Mouse (Mus musculus): ENCODE data around the gene Gnb5.

Gene Gnb5

DNA sequence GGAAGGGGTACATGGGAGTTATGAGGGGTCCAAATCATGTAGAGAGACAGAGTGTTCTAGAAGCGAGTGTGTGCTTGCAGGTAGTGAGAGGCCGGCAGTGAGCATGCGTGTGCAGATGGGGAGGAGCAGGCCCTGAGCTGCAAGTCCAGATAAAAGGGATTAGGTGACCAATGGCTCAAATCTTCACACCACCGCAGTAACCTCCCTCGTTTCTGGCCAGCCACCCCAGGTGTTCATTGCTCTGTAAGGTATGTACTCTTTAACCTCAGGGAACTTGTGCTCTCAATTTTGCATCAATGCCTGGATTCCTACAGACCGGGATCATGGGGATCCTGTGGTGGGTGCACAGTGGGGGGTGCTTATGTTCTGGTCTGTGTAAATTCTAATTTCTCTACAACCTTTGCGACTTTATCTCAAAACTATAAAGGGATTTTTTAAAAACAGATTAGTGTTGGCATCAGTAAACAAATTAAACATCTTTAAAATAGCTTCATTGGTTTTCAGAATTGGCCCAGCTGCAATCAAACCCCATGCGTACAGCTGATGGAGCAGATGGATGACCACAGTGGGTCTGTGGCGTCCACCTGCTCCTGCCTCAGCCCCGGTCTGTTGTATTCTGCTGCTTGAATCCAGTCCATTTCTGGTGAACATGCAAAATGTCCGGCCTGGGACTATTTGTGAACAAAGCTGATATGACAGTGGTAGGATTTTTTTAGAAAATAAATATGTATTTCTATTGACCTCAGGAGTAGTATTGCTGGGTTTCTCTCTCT, at the start of gene Gnb5:
Gnb5 (plus strand) TSS at position 163 of the 773 bp plus-strand sequence.
- no peak for DNase-seq (ENCODE audit: low read depth)

DNA sequence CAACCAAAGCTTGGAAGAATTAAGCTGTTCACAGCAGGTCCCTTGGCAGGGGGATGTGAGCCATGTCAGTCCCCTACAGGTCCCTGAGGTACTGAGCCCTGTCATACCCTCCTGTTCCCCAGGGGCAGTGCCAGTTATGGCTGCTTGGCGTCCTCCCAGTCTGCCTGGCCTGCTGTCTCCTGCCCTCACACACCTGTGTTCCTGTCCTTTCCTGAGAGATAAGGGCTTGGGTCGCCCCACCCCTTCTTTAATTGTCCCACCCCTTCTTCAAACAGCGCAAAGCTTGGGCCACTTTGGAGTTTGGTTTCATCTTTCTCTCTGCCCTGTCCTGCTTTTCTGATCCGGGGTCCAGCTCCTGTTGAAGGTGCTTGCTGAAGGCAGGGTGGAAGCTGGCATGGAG, 47.3 kb upstream of the Gnb5 start:
- no peak for DNase-seq (ENCODE audit: low read depth)

DNA sequence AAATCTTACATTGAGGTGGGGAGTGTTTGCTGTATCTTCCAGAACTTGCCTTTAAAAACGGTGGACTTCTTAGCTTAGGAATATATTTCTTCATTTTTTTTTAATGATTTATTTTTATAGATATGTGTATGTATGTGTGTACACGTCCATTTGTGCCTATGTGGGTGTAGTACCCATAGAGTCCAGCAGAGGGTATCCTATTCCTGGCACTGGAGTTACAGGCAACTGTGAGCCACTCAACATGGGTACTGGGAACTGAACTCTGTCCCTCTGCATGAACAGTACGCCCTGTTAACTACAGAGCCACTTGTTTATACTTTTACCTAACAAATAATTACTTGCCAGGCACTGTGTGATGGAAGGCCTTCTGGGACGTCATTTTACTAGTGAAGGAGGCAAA, 46.4 kb upstream of the Gnb5 start:
- no peak for DNase-seq (ENCODE audit: low read depth)

DNA sequence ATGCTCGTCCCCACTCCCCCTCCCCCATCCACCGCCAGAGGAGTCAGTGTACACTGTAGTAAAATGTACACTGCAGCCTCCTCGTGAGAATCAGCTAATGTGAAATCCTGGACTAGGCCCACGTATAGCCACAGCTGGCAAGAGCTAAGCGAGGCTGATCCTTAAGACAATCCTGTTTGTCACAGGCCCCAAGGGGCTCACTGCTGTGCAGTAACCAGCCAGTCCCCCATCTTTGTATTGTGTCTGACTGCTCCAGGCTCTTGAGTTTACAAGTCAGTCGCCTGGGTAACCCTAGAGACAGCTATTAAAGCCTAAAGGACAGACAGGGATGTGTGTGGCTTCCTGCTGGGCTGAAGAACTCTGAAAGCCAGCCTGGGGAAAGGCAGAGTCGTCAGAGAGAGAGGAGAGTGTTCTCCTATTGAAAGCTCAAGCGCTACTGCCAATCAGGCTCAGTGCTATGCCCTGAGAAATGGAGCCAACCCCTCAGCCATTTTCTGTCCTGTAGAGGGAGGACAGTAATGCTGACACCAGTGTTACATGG, 44.7 kb upstream of the Gnb5 start:
- no peak for DNase-seq (ENCODE audit: low read depth)

DNA sequence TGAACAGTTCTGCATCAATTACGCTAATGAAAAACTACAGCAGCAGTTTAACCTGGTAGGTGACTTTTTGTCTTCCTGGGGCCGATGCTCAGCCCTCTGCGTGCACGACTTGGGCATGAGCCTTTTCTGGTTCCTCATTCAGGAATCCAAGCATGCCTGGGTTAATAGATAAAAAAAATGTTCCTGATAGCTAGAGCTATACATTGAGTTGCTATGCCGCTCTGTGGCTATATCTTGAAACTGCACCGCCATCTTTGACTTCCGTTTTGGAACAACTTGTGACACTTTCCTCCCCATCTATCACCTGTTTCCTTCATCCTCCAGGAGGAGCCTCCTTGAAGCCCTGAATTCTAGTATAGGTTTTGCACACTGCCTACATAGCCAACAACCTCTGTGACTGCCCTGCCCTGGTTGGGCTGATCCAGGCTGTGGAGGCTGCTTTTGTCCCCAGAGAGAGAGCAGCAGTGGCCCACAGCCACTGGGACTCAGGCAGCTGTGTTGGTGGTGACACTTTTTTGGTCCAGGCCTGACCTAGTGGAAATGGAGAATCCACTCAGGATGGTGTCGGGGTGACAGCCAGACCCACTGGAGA, 43.8 kb upstream of the Gnb5 start:
- DNase-seq (ENCODE audit: low read depth), result peak; percentile 37

DNA sequence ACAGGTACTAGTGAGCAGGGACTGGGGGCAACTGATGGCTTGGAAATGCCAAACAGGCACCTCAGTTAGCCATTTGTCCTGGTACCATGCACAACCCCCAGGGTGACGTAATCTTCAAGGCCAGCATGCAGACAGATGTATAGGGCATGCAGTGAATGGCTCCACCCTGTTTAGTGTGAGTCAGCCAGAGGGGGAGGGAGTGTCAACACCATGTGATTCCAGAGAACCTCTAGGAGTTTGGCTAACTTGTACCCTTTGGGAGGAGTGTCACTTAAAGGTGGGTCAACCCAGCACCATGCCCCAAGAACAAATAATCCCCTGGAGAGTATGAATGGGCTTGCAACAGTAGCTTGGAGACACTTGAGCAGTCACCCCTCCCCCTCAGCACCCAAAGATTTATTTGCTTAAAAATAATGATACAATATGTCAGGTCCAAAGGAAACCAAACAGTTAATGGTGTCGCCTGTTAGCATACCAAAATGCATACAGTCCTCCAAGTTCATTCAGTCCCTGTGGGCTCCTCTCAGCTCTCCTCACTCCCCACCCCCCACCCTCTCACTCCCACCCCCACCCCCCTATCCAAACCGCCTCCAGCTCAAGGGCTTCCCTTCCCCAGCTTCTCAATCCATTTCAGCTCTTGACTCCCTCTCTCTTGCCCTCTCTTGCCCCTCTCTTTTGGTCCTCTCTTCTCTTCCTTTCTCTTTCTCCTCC, 41.9 kb upstream of the Gnb5 start:
- no peak for DNase-seq (ENCODE audit: low read depth)

DNA sequence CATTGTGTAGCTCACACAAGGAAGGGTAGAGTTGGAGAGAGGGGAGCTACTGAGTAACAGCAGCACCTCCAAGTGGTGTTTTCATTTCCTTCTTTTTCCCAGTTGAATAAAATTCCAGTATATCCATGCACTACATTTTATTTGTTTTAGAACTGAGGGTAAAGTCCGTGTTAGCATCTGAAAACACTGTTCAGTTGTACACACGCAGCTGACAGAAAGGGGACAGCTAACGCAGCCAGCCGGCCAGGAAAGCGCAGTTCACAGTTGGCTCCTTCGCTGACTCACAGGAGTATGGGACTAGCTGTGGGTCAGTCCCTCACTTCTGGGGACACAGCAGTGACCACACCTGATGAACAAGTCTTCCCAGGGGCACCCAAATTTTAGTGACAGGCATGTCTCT, 38.9 kb upstream of the Gnb5 start:
- no peak for DNase-seq (ENCODE audit: low read depth)

DNA sequence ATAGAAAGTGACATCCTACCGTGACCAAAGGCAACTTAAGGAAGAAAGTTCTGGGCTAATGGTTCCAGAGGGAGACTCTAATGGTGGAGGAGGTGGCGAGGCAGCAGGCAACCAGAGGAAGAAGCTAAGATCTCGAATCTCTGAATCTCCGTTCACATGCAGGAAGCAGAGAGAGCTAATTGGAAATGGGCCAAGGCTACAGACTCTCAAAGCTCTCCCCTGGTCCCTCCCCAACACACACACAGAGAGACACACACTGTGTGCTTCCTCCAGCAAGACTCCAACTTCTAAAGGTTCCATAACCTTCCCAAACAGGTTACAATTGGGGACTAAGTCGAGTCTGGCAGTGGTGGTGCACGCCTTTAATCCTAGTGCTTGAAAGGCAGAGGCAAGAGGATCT, 35.7 kb upstream of the Gnb5 start:
- no peak for DNase-seq (ENCODE audit: low read depth)

DNA sequence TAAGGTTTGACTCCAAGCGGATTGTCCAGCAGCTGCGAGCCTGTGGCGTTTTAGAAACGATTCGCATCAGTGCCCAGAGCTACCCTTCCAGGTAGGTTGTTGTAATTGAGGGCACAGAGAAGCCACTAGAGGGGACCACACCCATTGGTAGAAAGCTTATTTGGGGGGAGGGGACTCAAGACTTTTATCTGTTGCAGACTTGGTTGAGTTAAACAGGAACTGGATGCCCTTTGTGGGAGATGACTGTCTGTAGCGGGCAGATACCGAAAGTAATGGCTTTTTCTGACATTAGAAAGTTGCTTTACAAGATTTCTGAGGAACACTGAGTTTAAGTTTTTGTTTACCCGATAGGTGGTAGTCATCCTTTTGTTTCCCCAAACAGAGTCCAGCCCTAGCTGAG, 34.5 kb upstream of the Gnb5 start:
- no peak for DNase-seq (ENCODE audit: low read depth)

DNA sequence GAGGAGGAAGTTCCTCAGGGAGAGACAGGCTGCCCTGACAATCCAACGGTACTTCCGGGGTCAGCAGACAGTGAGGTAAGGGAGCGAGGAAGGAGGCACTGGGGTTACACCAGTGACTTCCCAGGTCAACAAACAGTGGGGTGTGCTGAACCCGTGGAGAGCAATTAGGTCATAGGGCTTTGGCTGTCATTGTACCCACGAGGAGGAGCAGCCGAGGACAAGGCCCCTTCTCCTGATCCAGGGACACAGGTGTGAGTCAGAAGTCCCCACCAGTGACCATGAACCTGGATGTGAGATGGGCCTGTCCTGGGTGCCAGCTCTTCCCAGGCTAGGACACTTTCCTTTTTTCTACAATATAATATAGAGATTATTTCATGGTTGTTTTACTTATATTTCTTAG, 32.4 kb upstream of the Gnb5 start:
- DNase-seq (ENCODE audit: low read depth), result no peak

DNA sequence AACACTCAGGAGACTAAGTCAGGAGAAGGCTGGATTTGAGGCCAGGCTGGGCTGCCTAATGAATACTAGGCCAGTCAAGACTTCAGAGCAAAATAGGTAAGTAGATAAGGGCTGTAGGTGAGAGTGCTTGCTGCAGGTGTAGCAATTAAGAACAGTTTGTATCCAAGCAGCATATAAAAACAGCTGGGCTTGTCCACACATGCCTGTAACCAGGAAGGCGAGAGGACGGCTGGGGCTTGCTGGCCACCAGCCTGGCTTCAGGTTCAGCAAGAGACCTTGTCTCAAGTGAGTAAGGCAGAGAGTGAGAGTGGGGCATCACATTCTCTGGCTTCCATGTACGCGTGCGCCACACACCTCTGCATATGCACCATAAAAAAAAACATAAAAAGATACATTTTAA, 31.6 kb upstream of the Gnb5 start:
- no peak for DNase-seq (ENCODE audit: low read depth)

DNA sequence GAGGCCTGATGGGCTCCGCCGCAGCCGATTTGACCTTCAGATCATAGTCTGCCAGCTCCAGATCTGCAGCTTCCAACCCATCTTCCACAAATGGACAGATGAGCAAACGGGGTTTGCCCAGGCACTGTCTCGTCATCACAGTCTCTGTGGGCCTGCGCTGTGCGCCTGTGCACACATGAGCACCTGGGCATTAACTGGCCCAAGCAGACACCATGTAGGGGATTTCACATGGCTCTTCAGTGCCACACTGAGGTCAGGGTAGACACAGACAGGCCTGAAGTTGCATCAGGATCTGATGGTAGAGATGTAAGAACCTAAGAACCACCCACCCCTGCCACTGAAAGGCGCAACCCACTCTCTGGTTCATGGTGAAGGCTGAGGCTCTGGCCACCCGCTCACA, 31.0 kb upstream of the Gnb5 start:
- no peak for DNase-seq (ENCODE audit: low read depth)

DNA sequence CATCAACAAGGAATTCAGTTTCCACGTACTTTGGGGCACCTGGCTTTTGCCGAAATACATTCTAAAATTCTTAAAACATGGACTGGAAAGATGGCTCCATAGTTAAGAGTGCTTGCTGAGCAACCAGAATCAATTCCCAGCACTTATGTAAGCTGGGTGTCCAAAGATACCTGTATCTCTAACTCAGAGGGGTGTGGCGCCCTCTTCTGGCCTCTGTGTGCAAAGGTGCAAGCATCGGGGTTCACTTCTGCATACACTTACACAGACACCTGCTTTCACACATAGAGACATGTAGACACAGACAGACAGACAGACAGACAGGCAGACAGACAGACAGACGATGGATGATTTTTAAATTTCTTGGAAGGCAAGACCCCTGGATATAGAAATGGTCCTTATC, 25.3 kb upstream of the Gnb5 start:
- no peak for DNase-seq (ENCODE audit: low read depth)

DNA sequence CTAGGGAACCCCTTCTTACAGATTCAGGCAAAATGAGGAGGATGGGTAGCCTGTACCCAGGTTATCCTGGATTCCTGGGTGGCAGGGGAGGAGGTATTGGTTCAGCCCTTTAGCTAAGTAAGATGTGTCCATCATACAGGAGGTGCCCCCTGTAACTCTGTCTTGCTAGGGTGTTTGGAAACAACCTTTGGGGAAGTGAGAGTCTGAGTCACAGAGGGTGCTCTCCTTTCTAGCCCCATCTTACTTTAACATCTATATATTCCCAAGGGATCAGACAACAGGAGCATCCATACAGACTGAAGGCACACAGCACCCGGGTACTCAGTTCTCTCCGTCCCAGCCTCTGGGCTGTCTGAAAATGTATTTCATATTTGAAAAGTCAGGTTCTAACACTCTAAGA, 23.9 kb upstream of the Gnb5 start:
- no peak for DNase-seq (ENCODE audit: low read depth)

DNA sequence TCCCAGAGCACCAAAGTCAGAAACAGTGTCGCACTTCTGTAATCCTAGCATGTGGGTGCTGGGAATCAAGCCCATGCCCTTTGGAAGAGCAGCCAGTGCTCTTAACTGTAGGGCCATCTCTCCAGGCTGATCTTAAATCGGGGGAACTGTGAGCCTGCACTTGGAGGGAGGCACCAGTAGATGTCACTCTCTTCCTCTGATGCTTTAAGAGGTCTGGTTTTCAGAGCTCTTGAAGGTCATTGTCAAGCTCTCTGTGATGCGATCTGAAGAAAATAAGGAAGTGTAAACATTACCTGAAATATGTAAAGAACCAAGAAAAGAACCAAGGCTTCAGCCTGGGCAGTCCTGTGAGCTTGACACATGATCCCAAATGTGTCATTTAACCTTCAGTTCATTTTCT, 23.3 kb upstream of the Gnb5 start:
- DNase-seq (ENCODE audit: low read depth), result peak; percentile 50

DNA sequence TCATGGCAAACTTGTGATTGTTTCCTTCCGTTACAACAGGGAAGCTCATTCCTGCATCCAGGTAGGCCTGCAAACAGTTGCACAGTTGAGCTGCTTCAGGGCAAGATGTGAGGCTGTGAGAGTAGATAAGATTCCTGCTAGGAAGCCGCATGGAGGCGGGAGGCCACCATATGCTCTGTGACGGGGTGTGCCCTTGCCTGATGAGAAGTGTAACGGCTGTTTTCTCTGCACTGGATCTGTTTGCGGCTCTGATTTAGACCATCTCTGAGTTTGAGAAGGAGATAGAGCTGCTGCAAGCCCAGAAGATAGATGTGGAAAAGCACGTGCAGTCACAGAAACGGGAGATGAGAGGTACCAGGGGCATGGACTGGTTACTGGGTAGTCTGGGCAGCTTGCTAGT, 22.5 kb upstream of the Gnb5 start:
- DNase-seq (ENCODE audit: low read depth), result no peak

DNA sequence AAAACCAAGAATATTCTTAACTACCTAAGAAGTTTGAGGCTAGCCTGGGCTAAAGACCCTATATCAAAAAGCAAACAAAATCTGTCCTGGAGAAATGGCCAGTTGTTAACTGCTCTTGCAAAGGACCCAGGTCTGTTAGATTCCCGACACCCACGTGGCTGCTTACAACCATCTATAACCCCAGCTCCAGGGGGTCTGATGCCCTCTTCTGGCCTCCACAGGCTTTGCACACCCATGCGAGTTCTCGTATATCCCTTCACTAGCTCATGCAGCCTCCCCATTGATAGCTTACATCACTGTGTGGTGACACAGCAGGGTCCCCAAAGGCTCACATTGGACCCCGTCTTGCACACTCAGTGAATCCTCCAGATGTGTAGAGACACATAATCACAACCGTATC, 20.7 kb upstream of the Gnb5 start:
- no peak for DNase-seq (ENCODE audit: low read depth)

DNA sequence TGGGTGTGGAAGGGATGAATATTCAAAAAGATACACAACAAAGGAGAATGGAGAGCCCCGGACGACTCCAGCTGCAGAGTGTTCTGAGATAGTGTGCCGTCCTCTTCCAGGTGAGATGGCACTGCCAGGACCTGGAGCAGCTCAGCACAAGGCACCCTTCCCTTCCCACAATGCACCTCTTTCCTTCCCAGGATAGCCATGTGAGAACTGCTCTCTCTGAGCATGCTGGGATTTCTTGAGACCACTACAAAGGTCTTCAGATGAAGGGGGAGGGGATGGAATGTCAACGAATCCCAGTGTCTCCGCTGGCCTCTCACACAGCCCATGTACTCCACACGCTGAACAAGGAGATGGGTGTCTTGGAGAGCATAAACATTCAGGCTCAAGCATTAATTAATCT, 18.5 kb upstream of the Gnb5 start:
- DNase-seq (ENCODE audit: low read depth), result no peak

DNA sequence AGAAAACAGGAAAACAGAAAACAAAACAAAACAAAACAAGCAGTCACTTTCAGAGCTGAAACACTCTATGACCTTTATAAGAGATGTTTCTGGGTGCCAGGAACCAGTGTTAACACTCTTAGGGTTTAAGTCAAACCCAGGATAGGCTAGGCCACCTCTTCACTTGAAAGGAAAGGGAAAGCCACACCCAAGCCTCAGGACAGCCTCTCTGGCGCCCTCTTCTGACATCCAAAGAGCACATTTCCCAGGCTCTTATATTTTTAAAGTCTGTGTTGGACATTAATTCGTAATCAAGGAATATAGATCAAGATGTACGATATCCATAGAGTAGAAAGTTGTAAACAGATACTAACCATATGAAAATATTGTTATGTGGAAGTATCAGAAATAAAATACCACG, 16.5 kb upstream of the Gnb5 start:
- DNase-seq (ENCODE audit: low read depth), result peak; percentile 29

DNA sequence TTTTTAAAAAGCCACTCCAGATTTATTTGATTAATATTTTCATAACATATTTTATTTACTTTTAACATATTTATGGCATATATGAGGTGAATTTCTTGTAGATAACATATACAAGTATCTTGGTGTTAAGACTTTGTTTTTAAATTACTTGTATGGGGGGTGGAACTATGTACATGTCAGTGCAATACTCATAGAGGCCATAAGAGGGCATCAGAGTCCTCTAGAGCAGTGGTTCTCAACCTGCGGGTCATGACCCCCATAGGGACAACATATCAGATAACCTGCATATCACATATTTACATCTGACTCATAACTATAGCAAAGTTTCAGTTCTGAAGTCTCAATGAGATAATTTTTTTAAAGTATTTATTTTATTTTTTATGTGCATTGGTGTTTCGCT, 6.7 kb upstream of the Gnb5 start:
- no peak for DNase-seq (ENCODE audit: low read depth)

DNA sequence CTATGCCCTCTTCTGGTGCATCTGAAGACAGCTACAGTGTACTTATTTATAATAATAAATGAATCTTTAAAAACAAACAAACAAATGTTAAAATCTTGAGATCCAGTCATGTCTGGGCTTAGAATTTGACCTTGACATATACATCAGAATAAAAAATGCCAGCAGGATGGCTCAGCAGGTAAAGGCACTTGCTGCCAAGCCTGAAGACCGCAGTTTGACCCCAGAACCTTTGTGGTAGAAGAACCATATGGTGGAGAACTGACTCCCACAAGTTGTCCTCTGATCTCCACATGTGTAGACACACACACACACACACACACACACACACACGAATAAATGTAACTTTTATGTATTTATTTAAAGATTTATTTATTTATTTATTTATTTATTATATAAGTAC, 3.1 kb upstream of the Gnb5 start:
- DNase-seq (ENCODE audit: low read depth), result no peak

DNA sequence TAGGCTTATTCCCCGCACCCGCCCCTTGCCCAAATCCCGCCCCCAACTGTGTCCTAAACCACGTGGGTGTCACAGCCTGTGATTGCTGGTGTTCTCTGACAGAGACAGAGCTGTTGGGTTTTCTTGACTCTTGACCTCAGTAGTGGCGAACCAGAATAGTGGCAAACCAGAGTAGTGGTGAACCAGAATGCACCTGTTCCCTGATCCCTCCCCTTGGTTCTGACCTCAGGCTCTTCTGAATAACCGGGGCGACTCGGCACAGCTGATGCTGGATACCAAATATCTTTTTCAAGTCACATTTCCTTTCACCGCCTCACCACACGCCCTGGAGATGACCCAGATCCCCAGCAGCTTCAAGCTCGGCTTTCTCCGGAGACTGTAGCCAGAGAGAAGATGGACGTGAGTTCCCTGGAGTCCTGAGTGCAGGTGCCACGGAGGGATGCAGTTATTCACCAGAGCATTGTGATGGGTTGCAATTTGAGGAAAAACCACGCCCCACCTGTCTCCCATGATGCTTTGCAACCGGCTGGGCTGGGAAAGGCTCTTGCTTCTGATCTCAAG, 2.3 kb upstream of the Gnb5 start:
- no peak for DNase-seq (ENCODE audit: low read depth)

DNA sequence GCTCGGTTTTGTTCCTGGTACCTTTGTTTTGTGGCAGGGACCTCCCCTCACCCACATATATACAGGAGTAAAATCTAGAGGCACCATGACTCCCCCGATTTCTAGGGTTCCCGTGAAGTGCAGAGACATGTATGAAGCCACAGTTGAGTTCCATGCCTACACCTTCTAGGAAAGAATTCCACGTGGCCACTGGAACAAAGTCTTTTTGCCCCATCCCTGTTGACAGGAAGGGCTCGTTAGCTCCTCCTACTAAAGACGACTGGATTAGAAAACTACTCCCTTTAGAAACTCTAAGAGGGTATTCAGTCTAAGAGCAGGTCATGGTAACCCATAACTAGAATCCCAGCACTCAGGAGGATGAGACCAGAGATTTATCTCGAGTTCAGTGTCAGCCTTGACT, 1.8 kb upstream of the Gnb5 start:
- no peak for DNase-seq (ENCODE audit: low read depth)
